Mouse (Mus musculus) ZHBTc4 (cell line): Measurements from ENCODE around the gene Nos1ap.

Experiments
- DNase-seq: peaks from one replicate; pipeline ENCODE4 v3.0.0-alpha.2; 2011; ENCODE audit warnings: low read depth, low spot score

Gene Nos1ap

GRCm38 (mm10) chr1:170299496-170299895 is 290.2 kb downstream of the Nos1ap start:
- DNase-seq, result no peak

GRCm38 (mm10) chr1:170294786-170295570 is 294.7 kb downstream of the Nos1ap start:
- DNase-seq, result no peak

- no peak for DNase-seq
Measured at GRCm38 (mm10) chr1:170293257-170293656, 296.4 kb downstream of the Nos1ap start.

GRCm38 (mm10) chr1:170292239-170292951 is 297.3 kb downstream of the Nos1ap start:
- DNase-seq, result peak; percentile 41

GRCm38 (mm10) chr1:170282415-170283129 is 307.1 kb downstream of the Nos1ap start:
- no peak for DNase-seq

- no peak for DNase-seq
Measured at GRCm38 (mm10) chr1:170277016-170277415, 312.6 kb downstream of the Nos1ap start, which contains the start of gene Sh2d1b1. TSS of gene Sh2d1b1 (plus strand) at chr1:170277320.

GRCm38 (mm10) chr1:170273252-170273651 is 316.4 kb downstream of the Nos1ap start:
- DNase-seq, result no peak

- no peak for DNase-seq
Measured at GRCm38 (mm10) chr1:170270696-170271095, 319.0 kb downstream of the Nos1ap start.

GRCm38 (mm10) chr1:170270281-170270680 is 319.4 kb downstream of the Nos1ap start:
- DNase-seq, result no peak

GRCm38 (mm10) chr1:170255560-170255910 is 334.1 kb downstream of the Nos1ap start:
- peak; percentile 85 for DNase-seq

GRCm38 (mm10) chr1:170254893-170255559 is 334.6 kb downstream of the Nos1ap start:
- DNase-seq, result peak; percentile 6
